ENCODE assay signal across 9 mouse cellular contexts in genomic region chr7:19228793-19229148, GRCm38 (mm10). TPM values are rescaled to one million over a fixed set of nuclear protein-coding genes. Genes with fewer than 3 reads are reported as not detected.
DNase-seq lines count a peak whose midpoint lies in the region; ATAC-seq and TF ChIP-seq lines count a peak whose summit lies in the region.
"Had no signal": no experiment of that assay in that cellular context is flagged by ENCODE, and none has a peak within 500 bp of the region (broad histone marks: within the 10 kb centered on the region; RNA-seq: fewer than 3 reads in every experiment).

No protein-coding gene starts in this region.

- DNase-seq in kidney, adult 8-10 months, result no peak
- no peak for DNase-seq in embryonic facial prominence, embryonic 10.5 days (ENCODE audit: low spot score)
- DNase-seq in hindbrain, postnatal 0 days (ENCODE audit: low spot score), result no peak
- no peak for DNase-seq in midbrain, postnatal 0 days (ENCODE audit: low spot score)
- DNase-seq in adrenal gland, postnatal 25 days, result no peak
- DNase-seq in urinary bladder, postnatal 10 days (ENCODE audit: low spot score), result no peak
- DNase-seq in right cerebral cortex, postnatal 4 days, result no peak

- H3K4me3 ChIP-seq in kidney, embryonic 16.5 days (ENCODE audit: low read length), result peak overlapping the region; percentile 68
- peak overlapping the region; percentile 74 for H3K4me3 ChIP-seq in embryonic facial prominence, embryonic 10.5 days
- peak overlapping the region; percentile 55 for H3K4me3 ChIP-seq in hindbrain, postnatal 0 days (ENCODE audit: low read length)
- H3K4me3 ChIP-seq in midbrain, postnatal 0 days (ENCODE audit: low read depth, low read length), result peak overlapping the region; percentile 45

- no peak for ATAC-seq in kidney, embryonic 16.5 days (ENCODE audit: low FRiP score, low TSS enrichment)
- no peak for ATAC-seq in hindbrain, postnatal 0 days
- ATAC-seq in midbrain, postnatal 0 days (ENCODE audit: low FRiP score), result no peak

- H3K4me2 ChIP-seq in kidney, embryonic 16.5 days (replicated peaks; ENCODE audit: low read depth, low read length), result peak overlapping the region; percentile 86
- peak overlapping the region; percentile 80 for H3K4me2 ChIP-seq in hindbrain, postnatal 0 days (ENCODE audit: low read depth, low read length)
- H3K4me2 ChIP-seq in midbrain, postnatal 0 days (ENCODE audit: low read depth, low read length, poor library complexity, severe bottlenecking), result peak overlapping the region; percentile 85

- H3K9me3 ChIP-seq in kidney, embryonic 16.5 days (ENCODE audit: low read length), result no peaks in the 10 kb centered on the region
- no peaks in the 10 kb centered on the region for H3K9me3 ChIP-seq in embryonic facial prominence, embryonic 10.5 days
- H3K9me3 ChIP-seq in hindbrain, postnatal 0 days (ENCODE audit: low read length), result no peaks in the 10 kb centered on the region
- H3K9me3 ChIP-seq in midbrain, postnatal 0 days (ENCODE audit: low read length), result no peaks in the 10 kb centered on the region

- H3K9ac ChIP-seq in kidney, embryonic 16.5 days (replicated peaks; ENCODE audit: low read length), result peak overlapping the region; percentile 71
- H3K9ac ChIP-seq in hindbrain, postnatal 0 days (replicated peaks; ENCODE audit: low read length), result peak overlapping the region; percentile 59
- peak overlapping the region; percentile 55 for H3K9ac ChIP-seq in midbrain, postnatal 0 days (replicated peaks; ENCODE audit: low read length, poor library complexity, severe bottlenecking)

- H3K27me3 ChIP-seq in kidney, embryonic 16.5 days (ENCODE audit: insufficient read depth, low read length), result no peaks in the 10 kb centered on the region
- no peaks in the 10 kb centered on the region for H3K27me3 ChIP-seq in embryonic facial prominence, embryonic 10.5 days (replicated peaks; ENCODE audit: low read depth, poor library complexity, severe bottlenecking)
- no peaks in the 10 kb centered on the region for H3K27me3 ChIP-seq in hindbrain, postnatal 0 days (ENCODE audit: insufficient read depth, low read length)
- no peaks in the 10 kb centered on the region for H3K27me3 ChIP-seq in midbrain, postnatal 0 days (ENCODE audit: insufficient read depth, low read length)

- peak overlapping the region; percentile 74 for H3K27ac ChIP-seq in kidney, embryonic 16.5 days (ENCODE audit: low read length)
- H3K27ac ChIP-seq in embryonic facial prominence, embryonic 10.5 days (replicated peaks), result peak overlapping the region; percentile 97
- peak overlapping the region; percentile 74 for H3K27ac ChIP-seq in hindbrain, postnatal 0 days
- peak overlapping the region; percentile 65 for H3K27ac ChIP-seq in midbrain, postnatal 0 days (ENCODE audit: low read depth, low read length)

- H3K36me3 ChIP-seq in kidney, embryonic 16.5 days (ENCODE audit: insufficient read depth, low read length), result no peaks in the 10 kb centered on the region
- peaks cover 48% of the 10 kb centered on the region for H3K36me3 ChIP-seq in embryonic facial prominence, embryonic 10.5 days (replicated peaks)
- no peaks in the 10 kb centered on the region for H3K36me3 ChIP-seq in hindbrain, postnatal 0 days (ENCODE audit: insufficient read depth, low read length)
- no peaks in the 10 kb centered on the region for H3K36me3 ChIP-seq in midbrain, postnatal 0 days (ENCODE audit: insufficient read depth, low read length)

- WGBS in kidney, embryonic 16.5 days, result 0% methylated on average over 14 of the region's 14 CpGs
- WGBS in embryonic facial prominence, embryonic 10.5 days, result under 1% methylated on average over 14 of the region's 14 CpGs
- under 1% methylated on average over 14 of the region's 14 CpGs for WGBS in hindbrain, postnatal 0 days
- WGBS in midbrain, postnatal 0 days, result 0% methylated on average over 14 of the region's 14 CpGs

- H3K4me1 ChIP-seq in kidney, embryonic 16.5 days (ENCODE audit: insufficient read depth, low read length), result peaks cover 20% of the 10 kb centered on the region
- H3K4me1 ChIP-seq in embryonic facial prominence, embryonic 10.5 days, result peaks cover 23% of the 10 kb centered on the region
- H3K4me1 ChIP-seq in hindbrain, postnatal 0 days (ENCODE audit: insufficient read depth, low read length), result peaks cover 4% of the 10 kb centered on the region
- peaks cover 11% of the 10 kb centered on the region for H3K4me1 ChIP-seq in midbrain, postnatal 0 days (ENCODE audit: insufficient read depth, low read length)

- no peak for TF ChIP-seq CTCF in hindbrain, postnatal 0 days (IDR thresholded peaks at IDR 0.05; ENCODE audit: low read depth)
- TF ChIP-seq CTCF in midbrain, postnatal 0 days (IDR thresholded peaks at IDR 0.05), result no peak

RNA-seq across cellular contexts. Expression of gene Opa3, which starts 0.6 kb away (rescaled TPM):
- polyA plus RNA-seq in kidney, embryonic 16.5 days (2015; fragmentation: Nextera tagmentation; extraction: Ambion mirVana), result 42.9 and 44.6 TPM in 2 replicates
- 46.4 and 49.4 TPM in 2 replicates for polyA plus RNA-seq in embryonic facial prominence, embryonic 10.5 days (2016; fragmentation: Nextera tagmentation; extraction: Ambion mirVana)
- total RNA-seq in hindbrain, postnatal 0 days (2014; rRNA removed), result 44.2 and 47.7 TPM in 2 replicates
- polyA plus RNA-seq in hindbrain, postnatal 0 days (2015; fragmentation: Nextera tagmentation; extraction: Ambion mirVana), result 34.6 and 37.1 TPM in 2 replicates
- 34.8 and 40.1 TPM in 2 replicates for total RNA-seq in midbrain, postnatal 0 days (2014; rRNA removed)
- polyA plus RNA-seq in midbrain, postnatal 0 days (2015; fragmentation: Nextera tagmentation; extraction: Ambion mirVana), result 33.4 and 33.9 TPM in 2 replicates
- 26.9 and 30.6 TPM in 2 replicates for total RNA-seq in adrenal gland, postnatal 25 days (2021)

RNA-seq across cellular contexts. Expression of gene Gpr4, which starts 16.4 kb away (rescaled TPM):
- polyA plus RNA-seq in kidney, embryonic 16.5 days (2015; fragmentation: Nextera tagmentation; extraction: Ambion mirVana), result 4.0 and 4.3 TPM in 2 replicates
- polyA plus RNA-seq in embryonic facial prominence, embryonic 10.5 days (2016; fragmentation: Nextera tagmentation; extraction: Ambion mirVana), result 1.7 and 2.0 TPM in 2 replicates
- 3.8 and 4.5 TPM in 2 replicates for total RNA-seq in hindbrain, postnatal 0 days (2014; rRNA removed)
- 4.1 and 4.4 TPM in 2 replicates for polyA plus RNA-seq in hindbrain, postnatal 0 days (2015; fragmentation: Nextera tagmentation; extraction: Ambion mirVana)
- 3.1 and 4.7 TPM in 2 replicates for total RNA-seq in midbrain, postnatal 0 days (2014; rRNA removed)
- polyA plus RNA-seq in midbrain, postnatal 0 days (2015; fragmentation: Nextera tagmentation; extraction: Ambion mirVana), result 6.1 and 6.2 TPM in 2 replicates
- 6.2 and 7.5 TPM in 2 replicates for total RNA-seq in adrenal gland, postnatal 25 days (2021)
- total RNA-seq: neutrophil, adult 5-6 weeks had no signal

RNA-seq across cellular contexts. Expression of gene Vasp, which starts 42.8 kb away (rescaled TPM):
- 81.0 and 86.9 TPM in 2 replicates for polyA plus RNA-seq in kidney, embryonic 16.5 days (2015; fragmentation: Nextera tagmentation; extraction: Ambion mirVana)
- 56.7 and 61.1 TPM in 2 replicates for polyA plus RNA-seq in embryonic facial prominence, embryonic 10.5 days (2016; fragmentation: Nextera tagmentation; extraction: Ambion mirVana)
- total RNA-seq in hindbrain, postnatal 0 days (2014; rRNA removed), result 62.6 and 68.3 TPM in 2 replicates
- 35.5 and 37.0 TPM in 2 replicates for polyA plus RNA-seq in hindbrain, postnatal 0 days (2015; fragmentation: Nextera tagmentation; extraction: Ambion mirVana)
- total RNA-seq in midbrain, postnatal 0 days (2014; rRNA removed), result 50.9 and 56.9 TPM in 2 replicates
- polyA plus RNA-seq in midbrain, postnatal 0 days (2015; fragmentation: Nextera tagmentation; extraction: Ambion mirVana), result 31.4 and 32.3 TPM in 2 replicates
- total RNA-seq in adrenal gland, postnatal 25 days (2021), result 47.4 and 61.4 TPM in 2 replicates

RNA-seq across cellular contexts. Expression of gene Ppm1n, which starts 51.1 kb away (rescaled TPM):
- 0.22 TPM in 1 of 2 replicates, not detected in the other for polyA plus RNA-seq in kidney, embryonic 16.5 days (2015; fragmentation: Nextera tagmentation; extraction: Ambion mirVana)
- 0.25 TPM in 1 of 2 replicates, not detected in the other for polyA plus RNA-seq in embryonic facial prominence, embryonic 10.5 days (2016; fragmentation: Nextera tagmentation; extraction: Ambion mirVana)
- 2.1 and 2.9 TPM in 2 replicates for total RNA-seq in hindbrain, postnatal 0 days (2014; rRNA removed)
- polyA plus RNA-seq in hindbrain, postnatal 0 days (2015; fragmentation: Nextera tagmentation; extraction: Ambion mirVana), result 2.0 and 2.5 TPM in 2 replicates
- 1.8 and 2.2 TPM in 2 replicates for total RNA-seq in midbrain, postnatal 0 days (2014; rRNA removed)
- 1.2 and 1.4 TPM in 2 replicates for polyA plus RNA-seq in midbrain, postnatal 0 days (2015; fragmentation: Nextera tagmentation; extraction: Ambion mirVana)
- not detected in 2 replicates for total RNA-seq in adrenal gland, postnatal 25 days (2021)
- total RNA-seq: neutrophil, adult 5-6 weeks had no signal

RNA-seq across cellular contexts. Expression of gene Eml2, which starts 52.5 kb away (rescaled TPM):
- 12.0 and 14.5 TPM in 2 replicates for polyA plus RNA-seq in kidney, embryonic 16.5 days (2015; fragmentation: Nextera tagmentation; extraction: Ambion mirVana)
- polyA plus RNA-seq in embryonic facial prominence, embryonic 10.5 days (2016; fragmentation: Nextera tagmentation; extraction: Ambion mirVana), result 5.2 and 6.2 TPM in 2 replicates
- total RNA-seq in hindbrain, postnatal 0 days (2014; rRNA removed), result 88.2 and 103 TPM in 2 replicates
- 15.0 and 18.9 TPM in 2 replicates for polyA plus RNA-seq in hindbrain, postnatal 0 days (2015; fragmentation: Nextera tagmentation; extraction: Ambion mirVana)
- total RNA-seq in midbrain, postnatal 0 days (2014; rRNA removed), result 83.7 and 89.0 TPM in 2 replicates
- polyA plus RNA-seq in midbrain, postnatal 0 days (2015; fragmentation: Nextera tagmentation; extraction: Ambion mirVana), result 13.1 and 13.4 TPM in 2 replicates
- 36.3 and 66.2 TPM in 2 replicates for total RNA-seq in adrenal gland, postnatal 25 days (2021)
